Mouse (Mus musculus) monocyte, adult 5-6 weeks (primary cell): ENCODE measurements around the gene Plscr4. TPM values are rescaled to one million over a fixed set of nuclear protein-coding genes. Genes with fewer than 3 reads are reported as not detected.

Experiments
- ATAC-seq: fragments of 153-309, 156-312 bp; replicated peaks from 2 replicates; pipeline ENCODE4 v1.8.0; 2017; ENCODE audit warnings: mild to moderate bottlenecking; ENCODE audit not compliant: low TSS enrichment, insufficient number of reproducible peaks, severe bottlenecking, poor library complexity, low FRiP score
- total RNA-seq: library from RNA; stranded (forward); fragments of 200-1000, 200-491, 200-594 nt; gene quantifications from 3 replicates; pipeline ENCODE4 v1.2.3, GENCODE M21; 2017

The Plscr4 gene
- total RNA-seq = 2.9 to 15.8 TPM (median 4.9 TPM) in 3 replicates

DNA sequence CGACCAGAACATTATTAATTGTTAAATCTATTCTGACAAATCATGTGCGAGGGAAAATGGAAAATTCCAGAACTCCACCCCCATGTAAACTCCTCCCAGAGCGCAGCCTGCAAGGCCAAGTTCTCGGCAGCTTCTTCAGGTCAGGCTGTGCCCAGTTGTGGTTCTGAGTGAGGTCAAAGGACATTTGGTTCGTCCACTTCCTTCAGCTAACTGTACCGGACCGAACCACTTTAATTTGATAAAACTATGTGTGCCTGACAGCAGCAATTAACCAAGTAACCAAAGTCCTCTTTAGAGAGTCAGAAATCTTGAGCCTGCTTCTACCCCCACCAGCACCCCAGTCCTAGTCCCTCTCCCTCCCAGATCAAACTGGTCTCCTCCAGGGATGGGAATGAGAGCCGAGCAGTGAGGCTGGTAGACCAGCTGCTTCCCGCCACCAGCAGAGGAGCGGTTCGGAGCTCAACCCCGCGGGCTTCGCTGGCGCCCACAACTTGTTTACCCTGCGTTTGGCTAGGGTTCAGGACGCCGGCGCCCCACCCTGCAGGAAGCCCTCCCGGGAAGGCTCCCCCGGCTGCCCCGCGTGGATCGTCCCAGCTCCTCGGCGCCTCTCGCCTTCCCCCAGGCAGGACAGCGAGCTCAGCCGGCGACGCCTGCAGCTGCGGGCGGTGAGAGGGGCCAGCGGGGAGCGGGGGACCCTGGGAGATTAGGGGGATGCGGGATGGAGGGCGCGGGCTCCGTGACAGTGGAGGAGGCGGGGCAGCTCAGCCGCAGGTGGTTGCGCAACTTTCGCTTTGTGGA, at the start of gene Plscr4:
TSS of gene Plscr4 (plus strand) at position 113 of the 798 bp plus-strand sequence.
- ATAC-seq = peak; percentile 63; the same call in 1 of the 2 replicates

DNA sequence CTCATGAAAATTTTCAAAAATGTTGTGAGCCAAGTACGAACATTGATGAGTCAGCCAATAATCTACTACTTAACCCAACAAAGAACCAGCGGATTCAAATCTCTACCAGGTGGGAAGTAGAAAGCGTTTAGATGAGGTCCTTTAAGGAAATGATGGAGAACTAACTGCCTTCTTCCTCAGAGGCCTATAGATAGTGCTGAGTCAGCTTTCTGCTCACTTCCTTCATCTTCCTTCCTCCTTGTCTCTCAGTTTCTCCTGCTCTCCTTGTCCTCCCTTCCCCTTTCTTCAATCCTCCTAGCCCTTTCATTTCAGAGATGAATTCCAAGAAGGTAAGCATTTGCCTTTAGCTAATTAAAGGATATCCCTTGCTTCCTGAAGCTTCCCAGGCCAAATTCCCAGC, 46.9 kb upstream of the Plscr4 start:
- ATAC-seq = no peak

DNA sequence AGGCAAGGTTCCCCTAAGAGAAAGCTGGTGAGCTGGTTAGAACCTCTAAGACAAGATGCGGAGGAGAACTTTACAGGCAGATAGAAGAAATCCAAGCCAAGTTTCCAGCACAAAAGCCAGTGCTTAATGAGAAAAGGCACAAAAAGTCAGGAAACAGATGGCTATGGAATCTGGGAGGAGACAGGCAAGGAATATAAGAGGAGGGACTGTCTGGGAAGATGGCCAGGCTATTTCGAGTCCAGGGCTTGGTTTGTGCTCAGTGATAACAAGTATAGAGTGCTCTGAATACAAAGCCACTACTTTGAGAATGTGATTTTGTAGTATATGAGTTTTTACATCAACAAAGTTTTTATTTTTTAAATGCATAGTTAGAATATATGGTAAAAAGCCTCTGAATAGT, 45.1 kb upstream of the Plscr4 start:
- no peak for ATAC-seq

DNA sequence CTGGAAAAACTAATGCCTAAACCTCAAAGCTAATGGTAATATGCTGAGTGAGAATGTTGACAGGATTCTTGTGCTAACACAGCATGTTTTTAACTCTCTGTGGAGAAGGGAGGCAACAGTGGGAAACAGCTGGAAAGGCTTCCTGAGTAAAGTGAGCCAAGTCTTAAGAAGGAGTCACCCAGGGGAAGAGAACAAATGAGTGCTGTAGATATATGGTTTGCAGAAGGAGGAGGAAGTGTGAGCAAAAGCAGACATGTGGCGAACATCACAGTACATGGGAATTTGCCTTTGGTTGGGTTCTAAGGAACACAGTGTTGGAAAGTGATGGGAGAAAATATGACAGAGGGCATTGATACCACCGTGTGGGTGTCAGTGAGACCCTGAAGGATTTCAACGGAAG, 43.5 kb upstream of the Plscr4 start:
- ATAC-seq = no peak

DNA sequence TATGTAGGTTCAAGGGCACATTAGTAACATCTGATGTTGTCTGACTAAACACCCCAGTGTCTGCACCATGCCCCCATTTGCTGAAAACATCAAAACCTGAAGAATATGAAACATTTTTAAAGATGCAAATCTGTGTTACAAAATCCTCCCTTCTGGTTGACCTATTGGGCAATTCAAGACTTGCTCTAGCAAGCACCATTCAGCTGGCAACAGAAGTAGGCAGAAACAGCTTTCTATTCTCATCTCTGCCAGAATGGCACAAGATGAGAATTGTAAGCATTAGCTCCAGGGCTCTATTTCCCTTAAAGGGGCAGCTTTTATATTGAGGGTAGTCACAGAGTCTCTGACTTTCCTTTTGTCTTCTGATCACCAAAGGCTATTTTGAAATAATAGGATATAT, 19.4 kb upstream of the Plscr4 start:
- no peak for ATAC-seq

DNA sequence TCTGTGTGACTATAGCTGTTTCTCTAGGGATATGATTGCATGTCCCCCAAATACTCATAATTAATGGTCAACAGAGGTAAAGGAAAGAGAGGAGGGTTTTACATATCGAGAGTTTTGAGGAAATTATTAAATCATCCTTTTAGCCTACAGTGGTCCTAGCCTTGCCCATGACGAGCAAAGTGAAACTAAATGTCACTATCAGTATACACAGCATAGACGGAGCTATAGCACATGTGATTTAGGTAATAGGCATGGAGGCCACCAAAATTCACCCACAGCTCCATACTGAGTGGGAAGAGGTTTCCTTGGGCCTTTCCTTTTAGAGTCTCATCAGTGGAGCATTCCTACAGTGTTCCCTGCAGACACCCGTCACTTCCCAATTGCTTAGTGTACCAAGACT, 15.7 kb upstream of the Plscr4 start:
- no peak for ATAC-seq

DNA sequence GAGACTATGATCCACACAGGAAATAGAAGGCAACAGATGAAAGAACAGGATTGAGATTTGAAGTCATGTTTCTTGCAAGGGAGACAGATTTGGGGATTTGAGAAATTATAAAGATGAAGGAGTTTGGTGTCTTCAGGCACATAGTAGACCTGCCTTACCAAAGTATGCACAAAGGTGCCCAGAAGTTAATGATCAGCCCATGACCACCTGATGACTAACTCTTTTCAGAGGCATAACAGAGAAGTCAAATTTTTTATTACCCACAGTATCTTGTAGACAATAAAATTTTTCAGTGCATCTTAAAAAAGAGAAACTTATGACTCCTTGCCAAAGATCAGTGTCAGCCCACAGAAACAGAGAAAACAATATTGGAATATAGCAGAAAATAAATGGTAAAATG, 12.6 kb upstream of the Plscr4 start:
- ATAC-seq = no peak

DNA sequence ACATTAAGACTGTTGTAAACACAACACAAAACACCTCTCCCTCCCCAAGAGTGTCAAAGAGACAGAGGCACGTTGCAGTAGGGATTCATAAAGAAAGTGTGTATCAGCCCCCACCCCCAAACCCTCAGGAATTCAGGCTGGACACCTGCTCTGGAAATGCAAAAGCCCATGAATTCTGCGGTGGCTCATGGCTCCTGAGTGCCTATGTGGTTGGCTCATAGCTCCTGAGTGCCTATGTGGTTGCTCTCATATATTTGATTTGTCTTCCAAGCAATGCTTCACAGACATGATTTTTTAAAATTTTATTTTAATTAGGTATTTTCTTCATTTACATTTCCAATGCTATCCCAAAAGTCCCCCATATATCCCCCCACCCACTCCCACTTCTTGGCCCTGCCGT, 568 bp upstream of the Plscr4 start:
- ATAC-seq = no peak

DNA sequence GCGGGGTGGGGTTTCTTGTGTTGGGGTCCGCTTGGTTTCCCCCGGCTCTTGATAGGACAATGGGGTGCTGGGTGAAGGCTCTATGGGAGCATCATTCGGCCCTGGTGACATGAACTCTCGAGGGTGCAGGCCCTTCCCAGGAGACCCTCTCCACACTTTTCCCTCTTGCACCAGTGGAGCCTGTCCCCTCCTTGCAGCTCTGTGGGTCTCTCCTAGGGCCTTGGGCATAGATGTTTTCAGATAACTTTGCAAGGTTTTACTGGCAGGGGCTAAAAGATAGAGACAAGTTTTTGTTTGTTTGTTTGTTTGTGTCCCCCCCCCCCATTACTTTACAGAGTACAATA, 858 bp downstream of the Plscr4 start:
- ATAC-seq = no peak

DNA sequence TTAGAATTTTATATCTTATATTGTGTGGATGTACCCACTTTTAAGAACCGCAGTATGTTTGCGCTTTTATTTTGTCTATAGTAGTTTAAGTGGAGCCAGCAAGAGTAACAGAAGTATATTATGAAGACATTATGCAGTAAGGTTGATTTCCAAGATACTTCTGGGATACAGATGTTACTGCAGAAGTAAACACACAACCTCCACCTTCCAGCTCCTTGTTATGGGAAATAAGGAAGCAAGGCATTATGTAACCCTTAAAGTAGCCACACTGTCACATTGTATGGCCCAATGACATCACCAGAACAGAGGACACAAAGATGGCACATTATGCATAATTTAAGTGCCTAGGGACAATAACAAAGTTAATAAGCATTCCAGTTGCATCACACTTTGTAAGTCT, 1.2 kb downstream of the Plscr4 start:
- ATAC-seq = 0 out of 2 replicates have a peak, but pooled peaks have one; percentile 43

DNA sequence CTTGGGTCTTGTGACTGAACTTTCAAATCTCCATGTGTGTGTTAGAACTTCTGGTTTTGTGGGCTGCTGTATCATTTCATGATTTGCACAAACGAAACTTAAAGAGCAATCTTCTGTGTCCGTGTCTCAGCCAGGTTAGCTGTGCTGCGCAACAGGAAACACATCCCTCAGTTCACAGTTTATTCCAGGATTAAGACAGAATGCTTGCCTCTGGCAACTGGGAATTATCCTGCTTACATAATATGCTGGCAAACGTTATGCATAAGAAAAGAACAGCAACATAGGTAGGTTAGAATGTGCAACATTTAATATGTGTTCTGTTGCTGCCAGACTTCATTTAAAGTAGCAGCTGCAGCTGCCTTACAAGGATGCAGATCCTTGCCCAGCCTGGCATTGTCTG, 10.6 kb downstream of the Plscr4 start:
- no peak for ATAC-seq

DNA sequence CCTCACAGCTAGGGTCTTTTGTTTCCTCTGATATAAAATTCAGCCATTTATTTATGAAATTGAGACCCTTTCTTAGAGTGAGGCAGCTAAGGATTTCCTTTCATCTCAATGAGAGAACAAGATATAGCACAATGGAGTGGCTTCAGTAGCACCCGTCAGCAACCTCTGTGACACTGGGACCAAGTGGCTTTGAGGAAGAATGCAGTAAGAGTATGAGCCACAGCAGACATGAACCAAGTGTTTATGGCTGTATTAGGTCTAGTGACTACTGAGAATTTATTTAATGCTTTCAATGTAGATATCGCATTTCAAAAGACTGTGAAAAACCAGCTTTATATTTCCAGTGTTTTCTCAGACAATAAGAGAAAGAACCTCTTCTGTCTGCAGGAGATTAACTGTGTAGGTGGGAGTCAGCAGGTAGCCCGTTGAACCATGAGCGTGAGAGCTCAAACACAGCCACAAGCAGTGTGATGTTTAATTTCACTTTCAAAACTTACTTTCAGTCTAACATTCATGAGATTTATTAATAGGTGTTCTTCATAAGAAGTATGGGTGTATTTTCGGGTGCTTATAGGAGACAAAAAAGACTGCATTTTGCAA, 15.2 kb downstream of the Plscr4 start:
- ATAC-seq = no peak

DNA sequence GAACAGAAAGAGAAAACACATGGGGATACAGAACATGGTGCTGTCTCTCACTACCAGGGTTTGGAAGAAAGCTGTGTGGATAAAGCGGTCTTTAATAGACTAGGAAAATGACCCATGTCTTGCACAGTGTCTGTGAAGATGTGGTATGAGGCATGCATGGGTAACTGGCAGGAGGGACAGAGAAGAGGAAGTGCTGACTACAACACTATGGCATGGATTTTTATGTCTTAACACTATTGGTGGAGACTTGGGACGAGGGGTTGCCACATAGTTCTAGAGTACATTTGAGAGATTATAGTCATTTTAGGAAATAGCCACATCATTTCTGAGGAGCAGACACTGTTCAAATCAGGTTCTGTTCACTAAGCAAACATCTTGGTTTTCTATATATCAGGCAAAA, 16.0 kb downstream of the Plscr4 start:
- no peak for ATAC-seq

DNA sequence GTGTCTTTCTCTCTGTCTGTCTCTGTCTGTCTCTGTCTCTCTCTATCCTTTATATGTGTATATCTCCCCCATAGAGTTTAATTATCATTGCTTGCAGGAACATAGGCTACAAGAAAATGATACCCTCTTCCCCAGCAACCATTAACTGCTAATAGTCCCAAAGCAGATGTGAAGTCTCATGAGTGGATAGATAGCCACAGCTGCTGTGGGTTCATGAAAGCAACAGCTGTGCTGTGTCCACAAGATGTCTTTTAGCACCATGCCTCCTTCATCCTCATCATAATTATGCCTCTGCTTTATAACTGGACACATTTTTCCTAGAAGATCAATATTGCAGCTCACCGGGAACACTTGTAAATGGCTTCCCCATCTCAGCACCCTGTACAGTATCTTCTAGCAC, 17.1 kb downstream of the Plscr4 start:
- no peak for ATAC-seq

DNA sequence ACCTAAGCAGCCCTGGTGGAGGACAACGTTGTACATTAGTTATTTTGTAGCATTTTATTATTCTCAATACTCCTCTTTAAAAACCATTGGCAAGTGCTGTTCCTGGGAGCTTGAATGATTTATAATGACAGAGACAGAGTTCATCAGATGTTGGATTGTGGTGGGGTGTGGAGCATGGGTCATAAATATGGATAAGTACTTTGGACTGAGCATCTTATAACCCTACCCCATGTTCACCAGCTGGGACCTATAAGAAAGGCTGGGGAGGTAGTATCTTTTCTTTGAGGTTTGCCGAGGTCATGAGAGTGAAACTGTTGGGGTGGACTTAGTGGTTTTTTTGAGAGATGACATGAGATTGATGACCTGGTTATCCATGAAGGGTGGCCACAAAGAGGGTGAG, 24.5 kb downstream of the Plscr4 start:
- no peak for ATAC-seq

DNA sequence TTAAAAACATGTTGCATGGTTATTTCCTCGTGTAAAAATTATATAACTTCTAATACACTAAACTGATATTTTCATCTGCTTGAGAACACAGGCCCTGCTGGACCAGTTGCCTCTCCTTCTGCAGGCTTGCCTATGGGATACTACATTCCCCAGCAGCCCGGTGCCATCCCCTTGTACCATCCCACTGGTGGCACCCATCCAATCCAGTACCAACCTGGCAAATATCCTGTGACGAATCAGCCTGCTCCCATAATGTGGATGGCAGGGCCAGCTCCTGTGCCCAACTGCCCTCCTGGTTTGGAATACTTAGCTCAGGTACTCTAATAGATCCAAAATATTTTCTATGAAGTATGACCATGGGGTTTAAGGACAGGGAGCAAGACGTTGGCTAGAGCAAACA, 25.4 kb downstream of the Plscr4 start:
- no peak for ATAC-seq

DNA sequence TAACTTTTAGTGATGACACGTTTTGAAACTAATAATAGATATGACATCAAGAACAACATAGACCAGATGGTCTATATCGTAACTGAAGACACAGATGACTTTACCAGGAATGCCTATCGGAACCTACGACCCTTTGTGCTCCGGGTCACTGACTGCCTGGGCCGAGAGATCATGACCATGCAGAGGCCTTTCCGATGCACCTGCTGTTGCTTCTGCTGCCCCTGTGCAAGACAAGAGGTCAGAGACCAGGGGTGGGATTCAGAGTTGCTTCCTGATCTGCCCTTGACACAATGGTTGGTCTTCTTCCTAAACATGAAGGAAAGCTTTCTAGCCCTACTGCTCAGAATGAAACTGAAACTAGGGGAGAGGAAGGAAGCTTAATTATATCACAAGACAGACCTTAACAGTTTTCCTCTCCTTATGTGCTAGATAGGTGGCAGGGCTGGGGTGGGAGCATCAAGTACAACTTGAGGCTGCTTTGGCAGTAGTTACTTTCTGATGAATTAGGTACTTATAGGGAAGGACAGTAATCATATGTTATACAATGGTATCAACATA, 27.6 kb downstream of the Plscr4 start:
- no peak for ATAC-seq

DNA sequence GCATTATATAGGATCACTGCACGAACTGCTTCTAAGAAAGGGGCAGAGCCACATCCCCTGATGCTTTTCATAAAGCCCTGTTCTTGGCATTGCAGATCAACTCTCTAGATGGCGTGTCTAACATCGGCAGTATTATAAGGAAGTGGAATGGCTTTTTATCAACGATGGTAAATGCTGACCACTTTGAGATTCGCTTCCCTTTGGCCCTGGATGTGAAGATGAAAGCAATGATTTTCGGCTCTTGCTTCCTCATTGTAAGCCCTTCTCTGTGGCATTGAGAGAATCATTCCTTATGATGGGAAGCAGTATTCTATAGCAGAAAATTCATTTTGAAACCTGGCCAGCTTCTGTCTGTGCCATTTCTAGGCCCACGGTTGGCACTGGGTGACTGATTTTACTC, 32.7 kb downstream of the Plscr4 start:
- ATAC-seq = no peak

DNA sequence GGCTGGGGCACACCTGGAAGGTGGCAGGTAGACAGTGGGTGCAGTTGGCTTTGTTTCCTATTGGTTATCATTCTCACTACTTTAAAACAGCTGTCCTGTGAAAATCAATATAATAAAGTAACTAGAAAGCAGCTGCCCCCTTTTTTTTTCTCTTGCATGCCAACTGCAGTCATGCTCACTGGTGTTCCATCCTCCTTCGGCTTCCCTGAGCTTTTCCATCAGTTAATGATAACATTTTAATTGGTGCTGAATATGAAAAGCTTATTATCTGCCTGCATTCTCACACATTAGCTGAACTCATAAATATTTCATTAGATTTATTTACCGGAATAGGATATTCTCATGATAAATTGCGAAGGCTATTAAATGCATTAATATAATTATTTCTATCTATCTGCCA, 33.1 kb downstream of the Plscr4 start:
- ATAC-seq = no peak

DNA sequence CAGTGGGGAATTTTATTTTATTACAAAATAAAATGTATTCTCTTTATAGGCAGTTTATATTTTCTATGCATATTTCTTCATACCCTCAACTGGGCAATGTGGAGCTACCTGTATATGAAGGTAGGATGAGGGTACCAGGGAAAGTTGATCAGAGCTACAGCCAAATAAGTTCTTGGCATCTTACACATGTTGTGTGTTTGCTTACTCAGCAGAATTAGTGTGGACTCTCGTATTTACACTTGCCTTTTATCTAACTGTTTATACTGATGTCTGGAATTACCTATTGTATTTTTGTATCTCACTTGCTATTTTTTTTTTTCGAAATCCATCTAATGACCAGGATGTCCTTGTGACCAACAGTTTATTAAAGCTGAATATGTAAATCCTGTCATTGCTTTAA, 34.1 kb downstream of the Plscr4 start:
- no peak for ATAC-seq
